Mouse (Mus musculus): ENCODE measurements around the gene Mpig6b.

Mpig6b gene

DNA sequence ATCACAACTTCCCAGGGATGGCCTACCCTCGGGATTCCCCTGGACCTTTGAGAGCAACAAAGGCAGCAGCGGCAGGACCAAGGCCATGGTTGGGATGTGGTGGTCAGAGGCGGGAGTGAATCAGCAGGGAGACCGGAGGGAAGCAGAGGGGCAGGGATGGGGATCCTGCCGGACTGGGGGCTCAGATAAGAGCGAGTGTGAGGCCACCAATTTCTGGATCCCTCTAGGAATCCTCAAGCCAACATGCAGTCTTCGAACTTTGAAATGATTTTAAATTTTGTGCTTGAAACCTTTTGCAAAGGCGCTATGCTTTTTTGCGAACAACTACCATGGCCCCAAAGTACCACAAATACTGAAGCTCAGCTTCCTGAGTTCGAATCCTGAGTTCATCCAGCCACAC lies at the start of gene Mpig6b:
Mpig6b (minus strand) TSS at position 101 of the 400 bp plus-strand sequence.
- in situ Hi-C loops (cut with MboI, MseI): loop anchor here (10.0 kb wide), 1 partner anchor 51 kb away; the partner anchor contains the start of gene Vwa7

DNA sequence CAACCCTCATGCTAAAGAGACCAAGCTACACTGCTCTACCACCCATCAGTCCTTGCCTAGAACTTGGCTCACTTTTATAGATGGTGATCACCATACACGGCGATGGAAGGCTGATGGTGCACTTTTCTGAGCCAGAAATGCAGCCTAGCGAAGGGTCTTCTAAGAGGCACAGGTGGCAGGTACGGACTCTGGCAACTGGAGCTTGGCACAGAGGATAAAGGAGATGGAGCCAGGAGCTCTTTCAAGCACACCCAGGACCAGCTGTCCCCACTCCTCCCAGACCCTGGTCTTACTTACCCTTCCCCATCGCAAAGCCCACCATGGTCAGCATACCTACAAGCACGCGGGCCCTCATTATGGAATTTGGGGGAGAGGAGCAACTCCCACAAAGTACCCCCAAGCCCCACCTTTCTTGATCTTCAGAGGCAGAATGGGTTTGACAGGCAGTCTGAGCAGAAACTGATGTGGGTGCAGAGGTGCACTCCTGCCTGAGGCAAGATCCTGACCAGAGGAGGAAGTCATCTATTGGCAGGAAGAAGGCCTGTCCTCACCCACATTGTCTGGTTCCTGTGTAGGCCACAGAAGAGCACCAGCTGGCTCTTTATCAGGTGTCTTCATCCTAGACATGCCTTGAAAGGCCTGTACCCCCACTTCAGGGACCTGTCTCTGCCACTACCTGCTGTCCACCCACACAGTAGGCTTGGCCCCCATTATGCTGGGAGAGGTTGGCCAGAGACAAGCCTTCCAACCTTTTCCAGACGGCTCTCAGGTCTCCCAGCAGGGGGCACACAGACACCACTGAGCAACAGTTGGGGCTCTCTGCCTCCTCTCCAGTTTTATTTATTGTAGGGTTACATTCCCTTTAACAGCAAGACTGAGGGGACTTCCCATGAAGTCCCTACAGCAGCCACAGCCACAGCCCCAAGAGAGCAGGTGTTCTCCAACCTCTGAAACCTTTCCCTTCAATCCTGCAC lies 49.3 kb upstream of the Mpig6b start, which contains the start of gene Ly6g5b:
Ly6g5b (minus strand) TSS at position 383 of the 974 bp plus-strand sequence.
- in situ Hi-C loops (cut with MboI, MseI): loop anchor here (10.0 kb wide), 1 partner anchor 111 kb away; the partner anchor contains the start of gene Vars

DNA sequence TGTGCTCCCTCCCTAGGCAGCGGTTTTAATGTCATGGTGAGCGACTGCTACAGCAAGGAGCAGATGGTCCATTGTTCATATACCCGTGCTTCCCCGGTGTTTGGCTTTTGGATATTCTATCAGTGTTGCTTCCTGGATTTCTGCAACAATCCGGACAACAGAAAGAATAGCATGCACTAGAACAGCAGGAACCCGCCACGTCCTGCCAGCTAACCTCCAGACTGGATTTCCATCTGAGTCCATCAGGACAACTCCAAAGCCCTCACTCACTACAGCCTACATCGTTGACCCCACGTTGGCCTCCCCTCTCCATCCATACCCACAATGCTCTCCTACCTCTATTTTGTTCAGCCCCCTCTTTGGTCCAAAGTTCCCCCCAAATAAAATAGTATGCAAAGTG lies 45.8 kb upstream of the Mpig6b start:
- in situ Hi-C loops (cut with MboI, MseI): loop anchor here (10.0 kb wide), 1 partner anchor 107 kb away; the partner anchor contains the start of gene Vars

DNA sequence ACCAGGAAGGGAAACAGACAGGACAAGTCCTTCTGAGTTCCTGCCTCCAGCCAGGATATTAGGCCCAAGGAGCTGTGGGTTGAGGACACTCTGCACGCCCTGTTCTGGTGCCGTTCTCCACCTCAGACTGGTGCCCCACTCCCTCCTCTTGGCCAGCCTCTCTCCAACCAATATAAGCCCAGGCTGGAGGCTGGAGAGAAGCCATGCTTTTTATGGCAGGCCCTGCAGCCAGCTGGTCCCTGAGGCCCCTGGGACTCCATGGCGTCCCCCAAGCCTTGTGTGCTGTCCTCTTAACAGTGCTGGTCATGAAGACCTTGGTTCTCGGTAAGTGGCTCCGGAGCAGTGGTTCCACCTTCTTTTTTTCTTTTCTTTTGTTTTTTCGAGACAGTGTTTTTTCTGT lies 42.1 kb upstream of the Mpig6b start, which contains the start of gene Ly6g5c:
Ly6g5c (plus strand) TSS at position 183 of the 400 bp plus-strand sequence.
- in situ Hi-C loops (cut with MboI, MseI): no loop called here

DNA sequence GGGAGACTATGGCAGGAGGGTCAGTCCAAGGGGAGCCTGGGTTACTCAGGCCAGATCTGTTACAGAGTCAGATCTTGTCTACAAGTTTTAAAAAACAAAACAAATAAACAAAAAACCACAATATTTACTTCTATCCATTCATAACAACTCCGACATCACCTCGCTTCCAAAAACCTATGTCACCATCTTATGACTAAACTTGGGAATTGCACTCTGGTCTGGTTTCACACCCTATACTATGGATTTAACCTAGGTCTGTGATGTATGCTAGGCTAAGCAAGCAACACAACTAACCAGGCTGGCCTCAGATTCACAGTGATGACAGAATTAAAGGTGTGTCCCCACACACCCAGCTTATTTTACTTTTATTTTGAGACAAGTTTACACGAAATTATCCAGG lies 40.5 kb upstream of the Mpig6b start:
- in situ Hi-C loops (cut with MboI, MseI): no loop called here

DNA sequence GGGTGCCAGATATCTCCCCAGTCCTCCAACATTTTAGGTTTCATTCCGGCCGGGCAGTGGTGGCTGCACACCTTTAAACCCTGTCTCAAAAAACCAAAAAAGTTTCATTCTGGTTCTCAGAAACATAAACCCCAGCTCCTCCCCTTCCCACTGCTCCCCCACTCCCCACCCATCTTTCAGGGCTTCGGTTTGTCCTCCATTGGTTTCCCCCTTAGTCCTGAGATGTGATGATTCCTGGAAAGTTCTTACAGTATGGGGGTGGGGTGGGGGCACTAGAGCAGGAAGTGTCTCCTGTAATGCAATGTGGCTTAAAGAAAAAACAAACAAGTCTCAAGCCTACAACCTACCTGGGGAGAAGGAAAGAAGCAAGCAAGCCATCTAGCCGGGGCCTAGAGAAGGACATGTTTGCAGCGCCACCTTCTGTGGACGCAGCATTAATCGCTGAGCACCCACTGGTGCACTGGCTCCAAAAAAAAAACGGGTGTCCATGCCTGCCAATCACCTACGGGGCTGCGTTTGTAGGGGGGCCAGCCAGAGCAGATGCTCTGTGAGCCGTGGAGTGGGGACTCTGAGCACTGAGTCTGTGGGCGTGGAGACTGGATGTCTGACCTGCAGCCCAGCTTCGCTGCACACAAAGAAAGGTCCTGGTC lies 39.9 kb upstream of the Mpig6b start:
- in situ Hi-C loops (cut with MboI, MseI): no loop called here

DNA sequence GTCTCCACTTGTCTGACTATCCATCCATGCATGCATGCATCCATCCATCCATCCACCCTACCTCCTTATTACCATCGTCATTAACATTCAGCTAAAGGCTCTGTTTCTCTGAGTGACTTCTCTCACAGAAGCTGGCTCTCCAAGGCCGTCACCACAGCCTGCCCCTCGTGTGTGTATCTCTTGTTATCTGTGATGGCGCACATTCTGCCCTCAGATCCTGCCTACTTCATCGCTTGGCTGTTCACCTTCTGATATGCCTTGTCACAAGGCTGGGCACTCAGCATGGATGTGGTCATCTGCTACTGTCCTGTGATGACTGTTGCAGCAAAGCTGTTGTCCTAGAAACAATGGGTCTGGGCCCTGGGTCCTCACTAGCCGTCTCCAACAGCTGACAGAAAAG lies 38.8 kb upstream of the Mpig6b start:
- in situ Hi-C loops (cut with MboI, MseI): loop anchor here (5.0 kb wide), 1 partner anchor 72 kb away; no protein-coding TSS in a partner anchor

DNA sequence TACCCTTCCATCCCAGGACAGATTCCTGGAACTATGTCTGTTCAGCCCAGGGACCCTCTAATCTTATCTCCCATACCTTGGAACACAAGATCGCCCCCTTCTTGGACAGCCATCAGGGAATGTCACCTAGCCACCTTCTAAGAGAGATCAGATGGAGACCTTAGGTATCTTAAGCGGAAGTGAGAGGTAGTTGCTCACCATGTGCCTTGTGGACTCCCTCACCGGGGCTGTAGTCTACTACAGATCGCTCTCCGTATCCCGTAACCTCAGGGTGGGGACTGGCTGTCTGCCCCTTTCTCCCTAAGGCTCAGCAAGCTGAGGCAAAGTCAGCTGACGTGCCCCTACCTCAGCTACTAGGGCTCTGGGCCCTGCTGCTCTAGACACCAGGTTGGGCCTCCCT lies 38.1 kb upstream of the Mpig6b start:
- in situ Hi-C loops (cut with MboI, MseI): loop anchor here (5.0 kb wide), 1 partner anchor 72 kb away; no protein-coding TSS in a partner anchor

DNA sequence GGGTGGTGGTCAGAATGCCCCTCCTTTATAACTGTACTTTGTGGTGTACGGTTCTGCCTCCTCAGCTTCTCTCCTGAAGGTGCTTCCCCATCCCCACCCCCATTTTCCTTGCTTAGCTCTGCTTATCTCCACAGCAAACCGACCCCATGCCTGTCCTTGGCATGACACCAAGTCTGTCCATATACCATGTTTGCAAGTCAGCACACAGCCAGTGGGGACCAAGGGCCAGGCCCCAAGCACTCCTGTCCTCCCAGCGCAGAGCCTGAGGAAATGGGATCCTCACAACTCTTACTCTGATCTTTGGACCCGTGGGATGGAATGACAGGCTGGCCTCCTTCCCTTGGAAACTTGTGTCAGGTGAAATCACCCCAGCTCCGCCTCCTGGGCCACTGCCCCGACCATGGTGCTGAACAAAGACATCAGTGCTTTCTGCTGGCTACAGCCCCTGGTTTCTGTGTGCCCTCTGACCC lies 37.3 kb upstream of the Mpig6b start:
- in situ Hi-C loops (cut with MboI, MseI): loop anchor here (5.0 kb wide), 1 partner anchor 71 kb away; no protein-coding TSS in a partner anchor

DNA sequence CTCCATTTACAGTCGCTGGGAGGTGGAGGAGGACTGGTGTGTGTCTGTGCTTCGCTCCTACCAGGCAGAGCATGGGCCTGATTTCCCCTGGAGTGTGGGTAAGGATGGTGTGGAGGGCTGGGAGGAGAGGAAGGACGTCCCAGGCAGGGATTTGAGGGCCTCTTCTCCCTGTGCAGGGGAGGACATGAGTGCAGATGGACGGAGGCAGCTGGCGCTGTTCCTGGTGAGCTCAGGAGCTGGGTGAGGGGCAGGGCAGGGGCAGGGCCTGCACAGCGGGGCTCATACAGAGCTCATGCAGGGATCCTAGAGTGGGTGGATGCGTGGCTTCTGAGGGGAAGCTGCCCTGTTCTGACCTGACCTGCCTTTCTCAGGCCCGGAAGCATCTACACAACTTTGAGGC lies 36.3 kb upstream of the Mpig6b start:
- in situ Hi-C loops (cut with MboI, MseI): loop anchor here (5.0 kb wide), 1 partner anchor 70 kb away; no protein-coding TSS in a partner anchor

DNA sequence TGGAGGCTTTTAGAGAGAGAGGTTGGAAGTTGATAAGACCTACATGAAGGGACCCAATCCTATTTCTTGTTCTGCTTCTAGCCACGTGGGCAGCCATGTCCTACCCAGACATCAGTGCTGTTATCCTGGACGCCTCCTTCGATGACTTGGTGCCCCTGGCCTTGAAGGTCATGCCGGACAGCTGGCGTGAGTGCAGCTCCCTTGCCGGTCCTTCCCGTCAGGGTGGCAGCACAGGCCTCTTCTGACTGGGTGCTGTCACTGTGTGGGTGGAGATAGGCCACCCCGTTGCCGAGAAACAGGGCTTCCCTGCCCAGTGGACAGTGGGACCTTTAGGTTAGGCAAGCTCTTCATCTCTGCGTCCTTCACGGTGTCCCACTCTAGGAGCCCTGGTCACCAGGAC lies 35.2 kb upstream of the Mpig6b start:
- in situ Hi-C loops (cut with MboI, MseI): loop anchor here (5.0 kb wide), 1 partner anchor 69 kb away; no protein-coding TSS in a partner anchor

DNA sequence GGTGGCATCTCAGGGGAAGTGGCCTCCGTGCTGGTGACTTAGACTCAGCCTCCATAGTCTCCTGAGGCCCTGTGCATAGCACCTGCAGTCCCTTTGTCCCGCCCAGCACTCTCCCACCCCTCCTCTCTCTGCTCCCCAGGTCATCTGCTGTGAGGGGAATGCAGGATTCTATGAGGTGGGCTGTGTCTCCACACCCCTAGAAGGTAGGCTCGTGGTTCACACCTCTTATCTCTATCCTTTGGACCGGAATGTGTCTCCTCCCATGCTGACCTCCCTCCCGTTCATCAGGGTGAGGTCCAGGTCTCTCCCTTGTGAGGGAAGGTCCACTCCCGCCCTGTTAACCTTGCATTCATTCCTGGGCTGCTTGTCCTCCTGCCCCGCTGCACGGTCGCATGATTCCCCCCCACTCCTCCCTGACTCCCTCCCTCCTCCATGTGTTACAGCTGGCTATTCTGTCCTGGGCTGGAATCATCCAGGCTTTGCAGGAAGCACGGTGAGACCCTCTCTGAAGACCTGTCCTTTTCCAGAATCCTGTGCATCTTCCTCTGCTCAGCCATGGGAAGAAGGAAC lies 34.3 kb upstream of the Mpig6b start:
- in situ Hi-C loops (cut with MboI, MseI): loop anchor here (5.0 kb wide), 1 partner anchor 68 kb away; no protein-coding TSS in a partner anchor

DNA sequence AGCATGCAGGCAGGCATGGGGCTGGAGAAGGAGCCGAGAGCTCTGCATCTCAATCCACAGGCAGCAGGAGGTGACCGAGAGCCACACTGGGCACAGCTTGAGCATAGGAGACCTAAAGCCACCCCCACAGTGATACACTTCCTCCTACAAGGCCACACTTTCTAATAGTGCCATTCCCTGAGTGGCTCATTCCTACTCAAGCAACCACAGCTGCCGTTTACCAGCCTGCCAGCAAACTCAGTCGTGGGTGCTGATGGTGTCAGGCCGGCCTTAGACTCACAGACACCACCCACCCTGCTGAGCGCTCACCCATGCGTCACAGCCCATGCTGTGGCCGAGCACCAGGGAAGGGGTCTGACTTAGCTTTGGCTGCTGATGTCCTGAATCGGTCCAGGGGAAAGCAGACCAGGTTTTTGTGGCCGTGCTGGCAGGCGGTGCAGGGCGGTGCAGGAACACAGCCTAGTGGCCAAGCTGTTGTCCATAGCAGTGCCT lies 31.2 kb upstream of the Mpig6b start:
- in situ Hi-C loops (cut with MboI, MseI): no loop called here

DNA sequence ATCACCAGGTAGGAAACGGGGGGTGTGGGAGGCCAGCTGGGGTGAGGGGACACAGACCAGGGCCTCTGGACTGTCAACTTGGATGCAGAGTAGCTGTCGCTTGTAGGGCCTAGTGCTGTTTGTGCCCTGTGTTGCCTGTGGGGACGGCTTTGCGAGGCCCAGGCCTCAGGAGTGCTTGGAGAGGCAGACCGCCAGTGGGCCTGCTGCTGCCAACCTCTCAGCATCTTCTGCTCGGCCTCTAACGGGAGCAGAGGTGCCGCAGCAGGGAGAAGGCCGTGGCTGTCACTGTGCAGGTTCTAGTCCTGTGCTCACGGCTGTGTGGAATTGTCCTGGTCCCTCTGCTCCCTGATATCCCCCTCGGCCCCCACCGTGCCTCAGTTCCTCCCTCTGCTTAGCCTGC lies 30.6 kb upstream of the Mpig6b start:
- in situ Hi-C loops (cut with MboI, MseI): no loop called here

DNA sequence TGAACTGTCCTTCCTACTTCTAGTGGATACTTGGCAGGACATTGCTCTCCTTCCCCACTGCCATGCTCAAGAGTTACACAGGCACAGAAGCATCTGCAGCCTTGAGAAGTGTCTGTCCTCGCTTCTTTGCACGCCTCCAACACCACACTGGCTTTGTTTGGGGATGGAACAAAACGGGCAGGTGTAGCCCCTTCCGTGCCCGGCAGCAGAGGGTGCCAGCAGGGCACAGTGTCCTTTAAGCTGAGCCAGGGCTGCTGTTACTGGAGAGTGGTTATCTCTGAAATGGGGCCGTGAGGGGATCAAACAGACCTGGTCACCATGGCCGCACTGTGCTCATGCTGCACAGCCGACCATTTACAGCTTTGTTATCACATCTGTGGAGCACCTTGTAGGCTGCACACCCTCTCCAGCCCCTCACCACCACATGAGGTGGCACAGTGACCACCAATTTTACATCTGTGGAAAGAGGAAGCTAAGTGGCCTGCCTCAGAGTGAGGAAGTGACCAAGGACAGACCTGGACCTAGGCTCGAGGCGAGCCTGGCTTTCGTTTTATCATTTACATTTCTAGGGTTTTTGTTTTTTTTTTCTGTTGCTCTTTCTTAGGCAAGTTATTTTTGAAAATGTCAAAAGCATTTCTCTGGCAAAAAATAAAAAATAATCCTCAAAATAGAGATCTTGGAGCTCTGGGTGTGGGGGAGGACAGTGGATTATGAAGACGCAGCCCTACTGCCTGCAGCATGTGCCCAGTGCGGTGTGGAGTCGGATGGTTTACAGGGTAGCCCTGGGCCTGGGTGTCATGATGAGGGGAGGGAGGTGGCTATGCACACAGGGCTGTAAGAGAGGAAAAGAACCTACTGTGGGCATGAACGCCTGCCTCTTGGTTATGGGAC lies 28.7 kb upstream of the Mpig6b start:
- in situ Hi-C loops (cut with MboI, MseI): no loop called here

DNA sequence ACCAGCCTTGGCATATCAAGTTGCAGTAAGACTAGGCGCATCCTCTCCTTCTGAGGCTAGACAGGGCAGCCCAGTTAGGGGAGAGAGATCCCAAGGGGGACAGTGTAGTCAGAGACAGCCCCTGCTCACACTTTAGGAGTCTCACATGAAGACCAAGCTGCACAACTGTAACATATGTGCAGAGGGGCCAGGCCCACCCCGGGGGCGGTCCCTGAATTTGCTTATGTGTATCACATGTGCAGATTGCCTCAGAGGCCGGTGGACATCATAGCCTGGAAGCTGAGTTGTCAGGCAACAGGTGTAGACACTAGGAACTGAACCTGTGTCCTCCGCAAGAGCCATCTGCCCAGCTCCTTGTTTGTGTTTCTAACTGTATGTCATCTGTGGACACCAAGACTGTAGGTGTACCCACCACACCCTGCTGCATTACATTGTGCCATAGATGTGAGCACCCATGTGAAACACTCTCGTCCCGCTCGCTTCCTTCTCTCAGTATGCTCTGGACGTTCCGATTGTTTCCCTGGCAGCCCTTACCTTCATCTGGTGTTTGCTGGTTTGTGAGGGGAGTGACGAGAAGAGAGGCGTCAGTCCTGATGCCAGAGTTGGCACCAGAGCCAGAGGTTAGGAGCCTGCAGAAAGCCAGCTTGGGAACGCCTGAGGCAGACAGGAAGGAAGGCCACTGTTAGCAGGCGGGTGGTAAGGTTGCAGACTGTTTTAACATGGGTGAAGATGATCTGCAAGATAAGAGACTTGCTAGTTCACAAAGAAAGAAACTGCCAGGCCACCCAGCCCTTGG lies 26.6 kb upstream of the Mpig6b start:
- in situ Hi-C loops (cut with MboI, MseI): no loop called here

DNA sequence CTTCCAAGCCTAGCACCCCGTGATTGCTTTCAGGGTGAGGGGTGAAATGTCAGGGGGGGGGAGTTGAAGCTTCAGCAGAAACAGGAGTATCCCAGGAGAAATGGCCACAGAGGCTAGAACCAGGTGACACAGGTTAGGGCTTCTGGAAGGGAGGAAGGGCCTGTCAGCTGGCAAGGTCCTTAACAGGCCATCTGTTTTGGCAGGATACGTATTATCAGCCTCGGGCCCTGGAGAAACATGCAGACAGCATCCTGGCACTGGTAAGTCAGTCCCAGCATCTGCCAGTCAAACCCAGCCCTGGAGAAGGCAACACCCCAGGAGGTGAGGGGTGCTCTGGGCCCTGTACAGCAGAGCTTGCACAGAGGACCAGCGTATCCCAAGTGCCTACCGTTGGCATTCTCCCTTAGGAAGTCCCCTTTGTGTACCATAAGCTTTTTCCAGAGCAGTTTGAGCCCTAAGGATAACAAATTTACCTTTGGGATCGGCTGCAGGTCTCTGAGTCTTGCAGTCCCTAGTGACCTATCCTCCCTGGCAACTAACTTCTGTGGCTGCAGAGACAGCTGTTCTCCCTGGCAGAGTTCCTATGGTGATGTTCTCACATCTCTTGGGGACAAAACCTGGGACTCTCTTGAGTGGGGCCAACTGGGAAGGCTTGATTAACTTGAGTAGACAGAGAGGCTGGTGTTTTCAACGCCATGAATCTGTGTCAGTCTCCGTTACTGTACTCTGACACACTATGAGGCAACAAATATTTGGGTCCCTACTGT lies 24.4 kb upstream of the Mpig6b start:
- in situ Hi-C loops (cut with MboI, MseI): no loop called here

DNA sequence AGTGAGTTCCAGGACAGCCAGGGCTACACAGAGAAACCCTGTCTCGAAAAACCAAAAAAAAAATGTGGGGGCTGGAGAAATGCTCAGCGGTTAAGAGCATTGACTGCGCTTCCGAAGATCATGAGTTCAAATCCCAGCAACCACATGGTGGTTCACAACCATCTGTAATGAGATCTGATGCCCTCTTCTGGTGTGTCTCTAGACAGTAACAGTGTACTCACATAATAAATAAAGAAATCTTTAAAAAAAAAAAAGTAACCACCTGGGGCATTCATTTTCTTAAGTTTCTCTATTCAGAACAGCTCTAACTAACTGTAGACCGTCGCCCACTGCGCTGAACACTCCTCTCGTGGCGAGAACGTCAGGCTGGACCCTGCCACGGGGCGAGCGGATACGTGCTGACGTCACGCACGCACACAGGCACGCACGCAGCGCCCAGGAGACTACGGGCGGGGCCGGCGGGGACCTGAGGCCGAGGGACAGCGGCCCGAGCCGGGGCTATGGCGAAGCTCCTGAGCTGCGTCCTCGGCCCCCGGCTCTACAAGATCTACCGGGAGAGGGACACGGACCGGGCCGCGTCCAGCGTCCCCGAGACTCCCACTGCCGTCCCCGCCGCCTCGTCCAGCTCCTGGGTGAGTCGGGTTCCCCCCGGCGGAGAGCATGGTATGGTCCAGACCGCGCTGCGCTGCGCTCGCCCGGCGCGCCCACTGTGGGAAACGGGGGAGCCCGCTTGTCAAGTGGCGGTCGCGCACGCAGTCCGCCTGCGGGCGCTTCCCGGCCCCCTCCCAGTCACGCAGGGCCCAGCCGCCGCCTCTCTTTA lies 23.1 kb upstream of the Mpig6b start, which contains the start of gene Abhd16a:
Abhd16a (plus strand) TSS at position 439 of the 820 bp plus-strand sequence.
- in situ Hi-C loops (cut with MboI, MseI): no loop called here
